Mouse (Mus musculus) ovary, postnatal 10 days (tissue): ENCODE data around the gene Siglece.

Source experiments
- DNase-seq: peaks from one replicate; pipeline ENCODE4 v3.0.0; 2022; ENCODE audit warnings: low spot score

Gene Siglece

DNA sequence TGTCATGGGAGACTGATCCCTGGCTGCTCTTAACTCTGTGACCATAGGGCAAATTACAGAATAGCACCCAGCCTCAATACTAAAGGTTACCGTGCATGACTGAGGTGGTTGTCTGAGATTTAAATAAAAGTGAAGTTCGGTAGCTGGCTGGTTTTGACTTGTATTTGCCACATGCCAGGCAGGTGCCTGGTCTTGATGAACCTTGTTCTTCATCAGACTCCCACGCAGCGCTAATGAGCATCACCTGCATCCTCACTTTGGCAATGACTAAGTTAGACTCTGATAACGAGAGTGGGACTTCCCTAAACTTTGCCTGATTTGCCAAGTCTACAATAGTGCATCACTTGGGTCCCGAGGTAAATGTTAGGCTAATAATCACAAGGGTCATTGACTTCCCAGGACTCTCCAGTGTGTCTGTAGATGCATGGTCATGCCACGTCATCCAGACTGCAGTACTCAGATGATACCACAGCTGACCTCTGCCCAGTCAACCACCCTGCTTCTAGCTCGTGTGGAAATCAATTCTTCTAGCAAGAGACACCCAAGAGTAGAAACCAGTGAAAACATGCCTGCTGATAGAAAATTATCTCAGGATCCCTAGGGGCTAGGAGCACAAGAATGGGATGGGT lies 34.1 kb downstream of the Siglece start:
- DNase-seq = no peak

DNA sequence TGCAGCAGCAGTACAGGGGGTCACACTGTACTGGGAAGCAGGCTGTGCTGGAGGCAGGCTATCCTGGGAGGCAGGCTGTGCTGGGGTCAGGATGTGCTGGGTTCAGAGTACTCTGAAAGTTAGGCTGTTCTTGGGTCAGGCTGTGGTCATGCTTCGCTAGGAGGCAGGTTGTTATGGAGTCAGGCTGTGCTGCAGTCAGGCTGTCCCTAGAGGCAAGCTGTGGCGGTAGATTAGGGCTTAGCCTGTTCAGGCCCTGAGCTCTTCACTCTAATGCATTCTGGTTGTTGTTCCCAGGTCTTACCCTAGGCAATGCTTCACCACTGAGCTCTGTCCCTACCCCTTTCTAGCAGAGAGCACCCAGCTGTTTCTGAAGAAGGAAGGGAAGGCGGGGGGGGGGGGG lies 34.9 kb downstream of the Siglece start:
- DNase-seq = no peak

DNA sequence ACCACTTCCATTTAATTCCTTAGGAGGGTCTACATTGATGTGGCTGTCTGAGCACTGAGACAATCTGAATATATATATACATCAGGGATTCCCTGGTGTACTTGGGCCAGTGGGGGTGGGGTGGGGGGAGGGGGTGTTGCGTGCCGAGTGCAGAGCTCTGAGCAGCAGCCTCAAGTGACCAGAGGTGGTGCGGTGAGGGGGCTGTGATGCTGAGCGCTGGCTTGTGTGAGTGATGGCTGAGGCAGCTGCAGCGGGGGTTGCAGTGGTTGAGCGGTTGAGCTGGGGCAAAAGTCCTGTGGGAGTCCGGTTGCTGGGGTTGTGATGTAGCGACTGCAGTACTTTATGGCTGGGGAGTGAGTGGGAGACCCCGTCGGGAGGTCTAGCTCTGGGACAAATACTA lies 36.1 kb downstream of the Siglece start:
- no peak for DNase-seq

DNA sequence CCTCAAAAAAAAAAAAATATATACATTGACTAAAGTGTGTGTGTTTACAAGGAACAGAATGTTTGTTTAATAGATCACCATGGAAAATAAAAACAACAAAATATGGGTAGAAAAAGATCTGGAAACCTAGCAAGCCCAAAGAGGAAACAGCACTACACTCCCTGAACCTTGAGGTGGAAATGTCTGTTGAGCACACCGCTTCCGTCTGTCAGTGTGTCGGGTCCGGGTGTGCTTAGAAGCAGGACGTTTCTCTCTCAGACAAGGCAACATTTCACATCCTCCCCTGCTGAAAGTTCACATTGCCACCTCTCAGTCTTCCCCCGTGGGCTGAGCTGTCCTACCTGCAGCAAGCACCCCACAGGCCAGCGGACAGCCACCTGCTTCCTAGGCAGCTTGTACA lies 37.0 kb downstream of the Siglece start:
- no peak for DNase-seq

DNA sequence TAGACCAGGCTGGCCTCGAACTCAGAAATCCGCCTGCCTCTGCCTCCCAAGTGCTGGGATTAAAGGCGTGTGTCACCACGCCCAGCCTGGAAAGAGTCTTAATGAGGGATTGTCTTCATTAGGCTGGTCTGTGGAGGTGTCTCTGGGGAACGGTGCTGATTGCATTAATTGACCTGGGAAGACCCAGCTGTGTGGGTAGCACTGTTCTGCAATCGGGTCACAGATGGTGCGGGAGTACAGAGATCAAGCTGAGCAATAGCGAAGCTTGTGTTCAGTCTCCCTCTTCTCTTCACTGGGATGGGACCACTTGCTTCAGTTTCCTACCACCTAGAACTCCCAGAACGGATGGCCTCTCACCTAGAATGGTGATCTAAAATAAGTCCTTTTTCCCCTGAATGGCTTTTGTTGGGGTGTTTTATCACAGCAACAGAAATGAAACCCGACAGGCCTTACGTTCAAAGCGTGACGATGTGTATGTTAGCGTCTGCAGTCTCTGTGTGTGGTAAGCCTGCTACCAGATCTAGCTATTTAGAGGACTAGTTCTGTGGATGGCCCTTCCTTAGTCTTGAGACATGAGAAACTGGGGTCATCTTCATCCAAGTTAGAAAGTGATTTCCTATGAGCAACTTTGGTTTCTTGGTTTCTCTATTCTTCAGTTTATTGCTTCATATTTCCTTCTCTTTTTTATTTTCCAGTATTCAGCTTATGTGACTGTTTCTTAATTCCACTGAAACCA lies 46.0 kb downstream of the Siglece start:
- no peak for DNase-seq

DNA sequence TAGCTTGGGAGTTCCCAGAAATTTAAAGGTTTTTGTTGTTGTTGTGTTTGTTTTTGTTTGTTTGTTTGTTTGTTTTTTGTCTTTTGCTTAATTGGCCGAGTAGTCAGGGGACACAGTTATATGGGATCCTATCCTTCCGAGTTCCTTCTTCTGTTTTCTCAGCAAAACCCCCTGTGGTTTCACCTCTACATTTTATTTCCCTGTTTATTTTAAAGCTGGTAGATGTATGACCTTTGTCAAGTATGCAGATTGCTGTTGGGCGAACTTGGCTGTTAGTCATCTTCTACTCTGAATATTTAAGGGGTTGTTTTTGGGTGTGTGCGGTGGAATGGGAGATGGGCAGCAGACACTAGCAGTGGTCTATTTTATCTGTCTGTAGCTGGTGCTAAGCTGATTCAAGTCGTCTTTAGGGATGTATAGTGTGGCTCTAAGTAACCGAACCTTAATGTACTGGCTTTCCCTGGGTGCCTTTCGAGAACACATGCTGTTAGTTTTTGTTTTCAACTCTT lies 51.6 kb downstream of the Siglece start:
- no peak for DNase-seq

DNA sequence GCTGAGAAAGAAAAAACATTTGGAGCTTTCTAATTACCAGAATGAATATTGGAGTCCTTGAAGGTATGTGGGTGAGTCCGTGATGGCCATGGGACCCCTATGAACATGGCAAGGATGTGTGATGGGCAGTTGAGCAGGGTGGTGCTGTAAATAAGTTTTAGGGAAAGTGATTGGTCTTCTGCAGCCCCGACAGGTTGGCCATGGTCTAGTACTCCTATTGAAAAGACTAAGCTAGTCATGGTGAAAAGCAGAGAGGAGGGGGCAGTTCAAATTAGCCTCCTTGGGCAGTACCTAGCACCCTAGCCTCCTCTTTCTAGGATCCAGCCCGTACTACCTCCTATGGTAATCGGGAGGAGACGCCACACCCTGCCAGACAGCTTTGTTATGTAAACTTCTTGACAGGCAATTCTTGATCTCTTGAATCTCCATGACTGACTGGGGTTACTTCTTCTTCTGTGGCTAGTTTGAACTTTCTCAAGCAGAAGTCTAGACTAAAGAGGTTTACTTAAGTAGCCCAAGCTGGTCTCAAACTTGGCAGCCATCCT lies 52.1 kb downstream of the Siglece start:
- DNase-seq = no peak

DNA sequence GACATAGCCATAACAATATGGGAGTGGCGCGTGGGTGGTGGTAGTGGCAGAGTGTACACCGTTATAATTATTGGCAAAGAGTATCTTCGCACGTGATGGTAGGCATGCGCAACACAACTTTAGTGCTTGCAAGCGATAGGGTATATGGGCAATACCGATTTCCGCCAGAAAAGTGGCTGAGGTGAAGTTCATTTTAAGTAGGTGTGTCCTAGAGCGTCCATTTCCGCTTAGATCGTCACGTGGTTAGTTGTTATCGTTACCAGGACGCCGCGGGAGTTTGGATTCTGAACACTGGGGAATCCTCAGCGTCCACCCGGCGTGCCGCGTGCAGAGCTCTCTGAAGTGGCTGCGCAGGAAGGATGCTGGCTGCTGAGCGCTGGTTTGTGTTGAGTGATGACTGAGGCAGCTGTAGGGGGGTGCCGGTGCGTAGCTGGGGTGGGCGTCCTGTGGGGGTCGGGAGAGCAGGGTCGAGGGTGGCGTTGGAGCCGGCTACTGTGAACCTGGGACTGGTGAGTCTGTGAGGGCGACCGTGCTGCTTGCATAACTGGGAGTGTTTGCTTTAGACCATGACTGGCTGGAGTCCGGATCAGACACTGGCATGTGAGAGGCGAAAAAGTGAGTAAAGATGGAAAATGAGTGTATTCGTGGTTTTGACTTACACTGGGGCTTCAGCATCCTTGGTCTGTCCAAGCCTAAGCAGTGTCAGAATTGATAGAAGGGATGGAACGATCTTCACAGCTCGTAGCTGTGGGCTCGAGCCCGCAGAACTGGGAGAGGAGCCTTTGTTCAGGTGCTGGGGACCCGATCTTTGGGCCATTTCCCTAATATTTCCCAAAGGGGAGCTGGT lies 52.8 kb downstream of the Siglece start, which contains the start of gene Zfp819:
Gene Zfp819 (plus strand): TSS at position 274 of the 847 bp plus-strand sequence.
- peak; percentile 2 for DNase-seq

DNA sequence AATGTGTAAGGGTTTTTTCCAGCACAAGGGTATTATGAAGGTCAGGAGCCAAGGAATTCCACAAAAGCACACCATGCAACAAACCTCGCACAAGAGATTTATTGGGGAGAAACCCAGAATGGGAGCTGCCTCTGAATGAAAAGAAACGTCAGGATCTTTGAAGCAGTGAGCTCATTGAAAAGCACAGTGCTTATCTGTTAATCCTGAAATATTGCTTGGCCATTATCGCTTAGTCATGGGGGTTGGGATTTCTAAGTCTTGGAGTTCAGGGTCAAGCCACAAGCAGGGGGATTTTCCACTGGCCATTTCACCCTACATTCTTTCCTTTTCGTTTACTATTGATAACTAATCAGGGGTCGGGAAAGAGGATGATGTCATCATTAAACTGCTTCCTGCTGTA lies 58.1 kb downstream of the Siglece start:
- DNase-seq = no peak
